Mouse (Mus musculus) adrenal gland, adult 8-10 months (tissue): ENCODE data around the gene Vmn1r3. TPM values are rescaled to one million over a fixed set of nuclear protein-coding genes. Genes with fewer than 3 reads are reported as not detected.
"Not testable (repeated sequence)": the region's sequence is repeated elsewhere in the genome, so short reads cannot be mapped to it uniquely, and the experiment has no call there.

Experiments used
- DNase-seq: peaks from one replicate; pipeline ENCODE4 v3.0.0; 2022
- total RNA-seq, 4 experiments: library from RNA; stranded (reverse); gene quantifications; 2 replicates each; pipeline ENCODE4 v1.2.4; 2022

Vmn1r3 gene
- 1 to 10 TPM in 1 of 4 experiments, not detected in 3; 1.6 TPM for total RNA-seq

DNA sequence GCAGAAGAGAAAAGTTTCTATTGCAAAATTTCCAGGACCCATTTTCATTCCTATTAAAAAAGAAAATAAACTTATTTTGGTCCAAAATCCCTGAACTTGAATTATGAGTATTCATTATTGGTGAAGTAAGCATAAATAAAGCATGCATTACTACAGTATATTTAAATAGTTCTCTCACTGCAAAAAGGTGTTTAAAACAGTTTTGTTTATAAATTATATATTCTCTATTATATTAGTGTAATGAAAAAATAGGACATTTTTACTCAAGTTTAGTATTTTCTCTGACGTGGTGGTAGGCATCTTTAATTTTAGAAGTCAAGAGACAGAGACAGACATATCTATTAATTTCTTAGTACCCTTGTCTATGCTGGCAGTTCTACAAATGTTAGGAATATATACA lies at the start of gene Vmn1r3:
Gene Vmn1r3, minus strand, starts transcription at position 101 of the 400 bp plus-strand sequence.
- not testable (repeated sequence) for DNase-seq

- peak; percentile 29 for DNase-seq
Observed at GRCm38 (mm10) chr4:3232053-3232452, 46.9 kb upstream of the Vmn1r3 start.

GRCm38 (mm10) chr4:3230908-3231684 lies 45.9 kb upstream of the Vmn1r3 start:
- DNase-seq = peak; percentile 36

DNA sequence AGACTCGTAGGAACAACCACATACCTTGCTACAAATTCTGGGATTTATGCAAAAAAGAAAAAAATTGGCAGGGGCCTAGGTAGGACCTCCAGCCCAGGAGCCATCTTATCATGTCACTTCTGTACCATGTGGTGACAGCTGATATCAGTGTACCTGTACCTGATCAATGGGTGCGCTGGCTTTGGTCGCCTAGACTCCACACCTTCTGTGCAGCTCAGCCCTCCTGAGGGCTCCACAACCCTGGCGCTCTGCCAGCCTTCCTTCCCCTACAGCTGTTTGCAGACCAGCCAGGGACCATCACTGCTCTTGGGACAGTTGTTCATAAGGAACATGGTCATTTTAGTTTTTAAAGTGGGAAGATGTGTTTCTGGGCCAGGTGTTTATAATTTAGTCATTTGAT lies 44.4 kb upstream of the Vmn1r3 start:
- no peak for DNase-seq

- no peak for DNase-seq
Observed at GRCm38 (mm10) chr4:3228476-3228875, 43.3 kb upstream of the Vmn1r3 start.

GRCm38 (mm10) chr4:3227751-3228150 lies 42.6 kb upstream of the Vmn1r3 start:
- no peak for DNase-seq

- no peak for DNase-seq
Observed at GRCm38 (mm10) chr4:3226488-3226887, 41.3 kb upstream of the Vmn1r3 start.

- not testable (repeated sequence) for DNase-seq
Observed at GRCm38 (mm10) chr4:3225416-3225815, 40.3 kb upstream of the Vmn1r3 start.

GRCm38 (mm10) chr4:3224848-3225247 lies 39.7 kb upstream of the Vmn1r3 start:
- not testable (repeated sequence) for DNase-seq

DNA sequence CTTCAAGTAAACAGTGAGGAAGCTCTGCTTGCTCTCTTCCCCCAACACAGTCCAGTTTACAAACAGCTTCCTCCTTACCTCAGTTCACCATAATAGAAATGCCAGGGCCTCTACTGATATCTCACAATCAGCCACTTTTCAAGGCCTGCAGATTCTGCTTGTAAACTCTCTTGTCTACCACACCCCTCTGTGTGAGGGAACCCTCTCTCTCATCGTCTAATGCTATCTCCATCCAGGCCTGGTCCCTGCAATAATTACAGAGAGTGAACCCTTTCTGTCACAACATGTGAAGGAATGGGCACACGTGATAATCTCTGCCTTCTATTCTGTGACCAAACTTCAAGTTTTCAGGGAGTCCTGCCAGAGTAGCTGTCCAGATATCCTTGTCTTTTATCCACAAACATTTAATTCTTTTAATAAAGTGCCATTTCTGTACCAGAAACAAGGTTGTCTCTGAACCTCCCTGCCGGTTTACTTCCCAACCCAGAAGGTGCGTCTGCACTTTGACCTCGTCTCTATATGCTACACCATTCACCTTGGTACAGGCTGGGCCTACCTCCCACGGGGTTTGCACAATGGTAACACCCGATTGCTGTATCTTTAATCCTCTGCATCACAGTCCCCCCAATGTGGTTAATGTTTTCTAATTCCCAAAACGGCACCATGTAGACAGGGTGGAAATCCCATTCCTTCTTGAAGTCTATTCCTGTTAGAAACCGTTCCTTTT lies 38.5 kb upstream of the Vmn1r3 start:
- DNase-seq = not testable (repeated sequence)

DNA sequence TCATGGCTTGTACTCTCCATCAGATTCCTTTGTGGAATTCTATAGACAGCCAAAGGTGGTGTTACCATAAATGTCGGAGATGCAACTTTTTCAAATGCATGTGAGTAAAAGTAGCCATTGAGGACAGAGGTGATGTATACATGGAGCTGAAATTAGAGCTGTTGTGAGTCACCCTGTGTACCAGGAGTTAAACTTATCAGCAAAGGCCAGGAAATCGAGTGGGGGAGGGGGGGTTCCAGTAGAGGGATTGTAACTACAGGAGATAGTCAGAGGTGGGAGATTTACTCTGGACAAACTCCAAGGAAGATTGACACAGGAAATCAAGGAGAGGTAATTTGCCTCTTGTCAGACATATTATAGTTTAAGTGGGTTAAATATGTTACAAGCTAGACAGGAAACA lies 31.2 kb upstream of the Vmn1r3 start:
- not testable (repeated sequence) for DNase-seq

GRCm38 (mm10) chr4:3213349-3213748 lies 28.2 kb upstream of the Vmn1r3 start:
- not testable (repeated sequence) for DNase-seq

DNA sequence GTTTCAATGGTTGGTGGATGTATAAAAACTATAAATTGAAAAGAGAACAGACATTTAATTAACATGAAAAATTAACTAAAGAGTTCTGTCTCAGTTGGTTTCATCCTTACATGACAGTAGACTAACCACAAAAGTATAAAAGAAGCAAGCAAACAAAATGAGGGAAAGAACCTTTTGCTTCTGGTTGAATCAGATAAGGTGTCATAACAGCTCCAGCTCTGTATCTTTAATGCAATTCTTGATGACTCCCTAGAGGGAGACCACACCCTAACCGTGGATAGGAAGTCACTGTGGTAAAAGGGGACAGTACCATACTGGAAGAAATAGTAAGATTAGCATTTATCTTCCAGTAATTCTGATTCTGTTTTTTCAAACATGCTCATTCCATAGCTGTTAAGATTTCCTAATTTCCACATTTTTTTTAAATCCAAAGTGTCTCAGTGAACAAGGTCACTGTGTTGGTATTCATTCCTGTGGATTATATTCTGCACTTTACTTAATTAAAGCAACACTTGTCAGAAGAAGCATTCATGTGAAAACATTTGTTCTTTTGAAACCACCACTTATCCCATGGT lies 24.6 kb upstream of the Vmn1r3 start:
- DNase-seq = not testable (repeated sequence)

DNA sequence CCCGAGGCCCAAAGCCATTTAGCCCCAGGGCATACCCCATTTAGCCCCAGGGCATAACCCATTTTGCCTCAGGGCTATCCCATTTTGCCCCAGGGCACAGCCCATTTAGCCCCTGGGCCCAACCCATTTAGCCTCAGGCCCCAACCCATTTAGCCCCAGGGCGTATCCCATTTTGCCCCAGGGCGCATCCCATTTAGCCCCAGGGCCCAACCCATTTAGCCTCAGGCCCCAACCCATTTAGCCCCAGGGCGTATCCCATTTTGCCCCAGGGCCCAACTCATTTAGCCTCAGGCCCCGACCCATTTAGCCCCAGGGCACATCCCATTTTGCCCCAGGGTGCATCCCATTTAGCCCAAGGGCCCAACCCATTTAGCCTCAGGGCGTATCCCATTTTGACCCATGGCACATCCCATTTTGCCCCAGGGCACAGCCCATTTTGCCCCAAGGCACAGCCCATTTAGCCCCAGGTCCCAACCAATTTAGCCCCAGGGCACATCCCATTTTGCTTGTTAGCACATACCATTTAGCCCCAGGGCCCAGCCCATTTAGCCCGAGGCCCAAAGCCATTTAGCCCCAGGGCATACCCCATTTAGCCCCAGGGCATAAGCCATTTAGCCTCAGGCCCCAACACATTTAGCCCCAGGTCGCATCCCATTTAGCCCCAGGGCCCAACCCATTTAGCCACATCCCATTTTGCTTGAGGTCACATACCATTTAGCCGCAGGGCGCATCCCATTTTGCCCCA lies 8.2 kb downstream of the Vmn1r3 start:
- DNase-seq = not testable (repeated sequence)

DNA sequence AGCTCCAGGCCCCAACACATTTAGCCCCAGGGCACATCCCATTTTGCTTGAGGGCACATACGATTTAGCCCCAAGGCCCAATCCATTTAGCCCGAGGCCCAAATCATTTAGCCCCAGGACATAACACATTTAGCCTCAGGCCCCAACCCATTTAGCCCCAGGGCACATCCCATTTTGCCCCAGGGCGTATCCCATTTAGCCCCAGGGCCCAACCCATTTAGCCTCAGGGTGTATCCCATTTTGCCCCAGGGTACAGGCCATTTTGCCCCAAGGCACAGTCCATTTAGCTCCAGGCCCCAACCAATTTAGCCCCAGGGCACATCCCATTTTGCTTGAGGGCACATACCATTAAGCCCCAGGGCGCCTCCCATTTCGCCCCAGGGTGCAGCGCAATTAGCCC lies 9.0 kb downstream of the Vmn1r3 start:
- DNase-seq = not testable (repeated sequence)

DNA sequence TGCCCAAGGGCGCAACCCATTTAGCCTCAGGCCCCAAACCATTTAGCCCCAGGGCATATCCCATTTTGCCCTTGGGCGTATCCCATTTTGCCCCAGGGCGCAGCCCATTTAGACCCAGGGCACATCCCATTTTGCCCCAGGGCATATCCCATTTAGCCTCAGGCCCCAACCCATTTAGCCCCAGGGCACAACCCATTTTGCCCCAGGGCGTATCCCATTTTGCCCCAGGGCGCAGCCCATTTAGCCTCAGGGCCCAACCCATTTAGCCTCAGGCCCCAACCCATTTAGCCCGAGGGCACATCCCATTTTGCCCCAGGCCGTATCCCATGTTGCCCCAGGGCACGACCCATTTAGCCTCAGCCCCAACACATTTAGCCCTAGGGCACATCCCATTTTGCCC lies 9.4 kb downstream of the Vmn1r3 start:
- not testable (repeated sequence) for DNase-seq

- DNase-seq = not testable (repeated sequence)
Observed at GRCm38 (mm10) chr4:3174586-3174985, 10.6 kb downstream of the Vmn1r3 start.

GRCm38 (mm10) chr4:3167020-3167419 lies 18.1 kb downstream of the Vmn1r3 start, which contains the start of gene Vmn1r2:
Vmn1r2 (plus strand) TSS chr4:3167320.
- DNase-seq = not testable (repeated sequence)

GRCm38 (mm10) chr4:3165046-3165445 lies 20.1 kb downstream of the Vmn1r3 start:
- DNase-seq = no peak

DNA sequence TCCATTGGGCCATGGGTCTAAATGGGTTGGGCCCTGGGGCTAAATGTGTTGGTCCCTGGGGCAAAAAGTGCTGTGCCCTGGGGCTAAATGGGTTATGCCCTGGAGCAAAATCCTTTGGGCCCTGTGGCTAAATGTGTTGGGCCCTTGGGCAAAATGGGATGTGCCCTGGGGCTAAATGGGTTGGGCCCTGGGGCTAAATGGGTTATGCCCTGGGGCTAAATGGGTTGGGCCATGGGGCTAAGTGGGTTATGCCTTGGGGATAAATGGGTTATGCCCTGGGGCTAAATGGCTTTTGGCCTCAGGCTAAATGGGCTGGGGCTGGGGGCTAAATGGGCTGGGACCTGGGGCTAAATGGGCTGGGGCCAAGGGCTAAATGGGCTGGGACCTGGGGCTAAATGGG lies 20.7 kb downstream of the Vmn1r3 start:
- DNase-seq = not testable (repeated sequence)

- DNase-seq = not testable (repeated sequence)
Observed at GRCm38 (mm10) chr4:3153320-3153719, 31.8 kb downstream of the Vmn1r3 start.

GRCm38 (mm10) chr4:3147926-3148325 lies 37.2 kb downstream of the Vmn1r3 start:
- not testable (repeated sequence) for DNase-seq
